Mouse (Mus musculus): ENCODE data around the gene Capn11. TPM values are rescaled to one million over a fixed set of nuclear protein-coding genes. Genes with fewer than 3 reads are reported as not detected.

Gene Capn11
- total and polyA plus RNA-seq, 3 experiments = 0.03 TPM; not detected in 2

DNA sequence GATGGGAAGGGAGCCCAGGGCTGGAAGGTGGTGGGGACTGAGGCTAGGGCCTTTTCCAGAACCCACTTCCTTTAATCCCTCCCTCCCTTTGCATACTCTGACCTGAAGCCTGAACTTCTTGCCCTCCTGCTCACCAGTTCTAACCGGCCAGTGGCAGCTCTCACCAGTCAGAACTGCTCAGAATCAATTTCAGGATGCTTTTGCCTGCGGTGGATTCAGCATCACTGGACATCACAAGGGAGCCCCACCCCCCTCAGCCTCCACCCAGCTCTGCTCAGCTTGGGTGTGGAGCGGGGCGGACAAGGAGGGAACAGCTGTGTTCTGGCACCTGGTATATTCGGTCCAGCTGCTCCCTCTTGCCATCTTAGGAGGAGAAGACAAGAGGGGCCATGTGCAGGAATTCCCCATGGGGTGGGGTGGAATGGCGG is 57.2 kb downstream of the Capn11 start, which contains the start of gene Mymx:
Gene Mymx (minus strand): TSS at position 226 of the 428 bp plus-strand sequence.
- no peak within 1 kb of the TSS for H3K9ac ChIP-seq (ENCODE audit: control insufficient read depth, low read depth, low read length, poor library complexity, severe bottlenecking)
- H3K4me1 ChIP-seq (ENCODE audit: control insufficient read depth in 1 of 2, insufficient read depth in 2 of 2, low read length in 2 of 2) = peaks cover 12 to 15% of the 10 kb centered on the region in 2 experiments
- no peaks in the 10 kb centered on the region for H3K9me3 ChIP-seq (replicated peaks; ENCODE audit: insufficient read depth, low read length)
- no peak within 1 kb of the TSS for H3K4me3 ChIP-seq (ENCODE audit: control insufficient read depth in 1 of 2, insufficient read depth in 1 of 2, low read depth in 2 of 2, low read length in 2 of 2)
- no peak within 1 kb of the TSS for H3K27ac ChIP-seq (ENCODE audit: control insufficient read depth, low read depth, low read length)
- no peaks in the 10 kb centered on the region for H3K79me2 ChIP-seq (ENCODE audit: control insufficient read depth, insufficient read depth, low read length, poor library complexity)
- H3K36me3 ChIP-seq (ENCODE audit: control insufficient read depth in 1 of 2, insufficient read depth in 2 of 2, low read length in 2 of 2) = peaks cover 0 to 15% of the 10 kb centered on the region in 2 experiments; a peak in 2 of 4 replicates
- no peak for TF ChIP-seq GABPA (IDR thresholded peaks at IDR 0.05; ENCODE audit: low read depth, low read length)
- TF ChIP-seq MEF2A (IDR thresholded peaks at IDR 0.05; ENCODE audit: extremely low read depth, insufficient replicate concordance, low read depth, low read length, poor library complexity, severe bottlenecking) = no peak
- TF ChIP-seq BHLHE40 (IDR thresholded peaks at IDR 0.05; ENCODE audit: borderline replicate concordance, low read depth, low read length) = no peak
- TF ChIP-seq EP300 (IDR thresholded peaks at IDR 0.05; ENCODE audit: low read depth in 1 of 2, low read length in 2 of 2) = no peak
- TF ChIP-seq GATA1 (IDR thresholded peaks at IDR 0.05; ENCODE audit: low read depth, low read length) = no peak
- no peak for TF ChIP-seq RCOR1 (IDR thresholded peaks at IDR 0.05; ENCODE audit: low read depth, low read length)
- no peak for TF ChIP-seq POLR2AphosphoS5 (IDR thresholded peaks at IDR 0.05; ENCODE audit: borderline replicate concordance, low read depth, low read length)
- TF ChIP-seq JUND (IDR thresholded peaks at IDR 0.05; ENCODE audit: low read depth, low read length) = no peak
- no peak for TF ChIP-seq NRF1 (IDR thresholded peaks at IDR 0.05; ENCODE audit: insufficient read depth, low read depth, low read length, poor library complexity, severe bottlenecking)
- TF ChIP-seq ZC3H11A (IDR thresholded peaks at IDR 0.05; ENCODE audit: low read depth, low read length) = no peak
- TF ChIP-seq NELFE (IDR thresholded peaks at IDR 0.05; ENCODE audit: low read depth, low read length) = no peak
- no peak for TF ChIP-seq RAD21 (IDR thresholded peaks at IDR 0.05; ENCODE audit: low read depth, low read length)
- no peak for TF ChIP-seq SIN3A (IDR thresholded peaks at IDR 0.05; ENCODE audit: low read length)
- no peak for TF ChIP-seq ZNF384 (IDR thresholded peaks at IDR 0.05; ENCODE audit: low read depth, low read length)
- no peak for TF ChIP-seq SMC3 (IDR thresholded peaks at IDR 0.05; ENCODE audit: low read depth, low read length)
- no peaks in the 10 kb centered on the region for H3K27me3 ChIP-seq (ENCODE audit: control insufficient read depth in 1 of 2, insufficient read depth in 2 of 2, low read length in 2 of 2)
- DNase-seq (ENCODE audit: low read depth, low spot score) = no peak

GRCm38 (mm10) chr17:45601325-45601724 is 57.8 kb downstream of the Capn11 start:
- no peak for DNase-seq (ENCODE audit: low read depth, low spot score)
- Histone ChIP-seq H3K79me2 (ENCODE audit: control insufficient read depth, insufficient read depth, low read length, poor library complexity) (no peaks in the 10 kb centered on the region), H3K27ac (ENCODE audit: control insufficient read depth, low read depth, low read length) (no peak overlapping the region), H3K27me3 (ENCODE audit: control insufficient read depth in 1 of 2, insufficient read depth in 2 of 2, low read length in 2 of 2) (no peaks in the 10 kb centered on the region), H3K4me3 (ENCODE audit: control insufficient read depth in 1 of 2, insufficient read depth in 1 of 2, low read depth in 2 of 2, low read length in 2 of 2) (no peak overlapping the region), H3K36me3 (ENCODE audit: control insufficient read depth in 1 of 2, insufficient read depth in 2 of 2, low read length in 2 of 2) (peaks cover 0 to 21% of the 10 kb centered on the region in 2 experiments; a peak in 2 of 4 replicates), H3K9me3 (replicated peaks; ENCODE audit: insufficient read depth, low read length) (no peaks in the 10 kb centered on the region), H3K9ac (ENCODE audit: control insufficient read depth, low read depth, low read length, poor library complexity, severe bottlenecking) (no peak overlapping the region), H3K4me1 (ENCODE audit: control insufficient read depth in 1 of 2, insufficient read depth in 2 of 2, low read length in 2 of 2) (peaks cover 17 to 20% of the 10 kb centered on the region in 2 experiments)
- TF ChIP-seq GATA1 (IDR thresholded peaks at IDR 0.05; ENCODE audit: low read depth, low read length) (no peak), USF2 (IDR thresholded peaks at IDR 0.05; ENCODE audit: borderline replicate concordance in 1 of 2, insufficient read depth in 1 of 2, low read depth in 1 of 2, low read length in 2 of 2) (no peak), CHD2 (IDR thresholded peaks at IDR 0.05; ENCODE audit: low read length) (no peak), ELF1 (IDR thresholded peaks at IDR 0.05; ENCODE audit: low read depth, low read length) (no peak), UBTF (IDR thresholded peaks at IDR 0.05; ENCODE audit: borderline replicate concordance, insufficient read depth, low read depth, low read length) (no peak), TBP (IDR thresholded peaks at IDR 0.05; ENCODE audit: low read depth, low read length) (no peak)
